Mouse (Mus musculus): Measurements from ENCODE around the gene Abhd17b.

Abhd17b gene

GRCm38 (mm10) chr19:21727081-21727480 lies 74.1 kb downstream of the Abhd17b start:
- DNase-seq (ENCODE audit: extremely low read depth, insufficient read length, low spot score): no peak

GRCm38 (mm10) chr19:21728342-21728741 lies 75.4 kb downstream of the Abhd17b start:
- no peak for DNase-seq (ENCODE audit: extremely low read depth, insufficient read length, low spot score)

GRCm38 (mm10) chr19:21731887-21732286 lies 78.9 kb downstream of the Abhd17b start:
- no peak for DNase-seq (ENCODE audit: extremely low read depth, insufficient read length, low spot score)

- DNase-seq (ENCODE audit: extremely low read depth, insufficient read length, low spot score): no peak
Observed at GRCm38 (mm10) chr19:21733176-21733575, 80.2 kb downstream of the Abhd17b start.

GRCm38 (mm10) chr19:21734112-21734511 lies 81.1 kb downstream of the Abhd17b start:
- DNase-seq (ENCODE audit: extremely low read depth, insufficient read length, low spot score): no peak

All from 3134 (cell line).